Mouse (Mus musculus): Measurements from ENCODE around the gene Gm10974.

The Gm10974 gene

GRCm38 (mm10) chr7:66365904-66366303 lies at the start of gene Gm10974:
TSS of gene Gm10974 (plus strand) at chr7:66365905.
- DNase-seq (ENCODE audit: low spot score) = peak; percentile 72

DNA sequence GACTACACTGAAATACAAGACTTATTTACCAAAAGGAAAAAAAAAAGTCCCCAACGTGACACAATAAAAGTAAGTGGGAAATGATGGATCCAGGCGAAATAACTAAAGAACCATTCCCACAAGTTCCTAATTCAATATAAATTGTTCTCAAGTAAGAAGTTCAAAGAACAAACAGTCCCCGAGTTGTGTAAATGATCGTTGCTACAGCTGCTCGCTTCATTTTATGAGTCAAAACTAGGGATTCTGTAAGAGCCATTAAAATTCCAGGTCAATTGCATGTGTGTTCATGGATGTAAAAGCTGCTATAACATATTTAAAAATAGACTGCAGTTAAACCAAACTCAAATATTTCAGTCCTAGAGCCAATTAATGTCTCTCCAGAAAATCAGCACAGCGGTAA lies 47.6 kb upstream of the Gm10974 start:
- DNase-seq (ENCODE audit: low spot score) = no peak

GRCm38 (mm10) chr7:66320996-66321395 lies 44.7 kb upstream of the Gm10974 start:
- no peak for DNase-seq (ENCODE audit: low spot score)

- peak; percentile 32 for DNase-seq (ENCODE audit: low spot score)
Observed at GRCm38 (mm10) chr7:66323252-66324015, 42.3 kb upstream of the Gm10974 start.

- peak; percentile 61 for DNase-seq (ENCODE audit: low spot score)
Observed at GRCm38 (mm10) chr7:66325419-66326053, 40.2 kb upstream of the Gm10974 start.

DNA sequence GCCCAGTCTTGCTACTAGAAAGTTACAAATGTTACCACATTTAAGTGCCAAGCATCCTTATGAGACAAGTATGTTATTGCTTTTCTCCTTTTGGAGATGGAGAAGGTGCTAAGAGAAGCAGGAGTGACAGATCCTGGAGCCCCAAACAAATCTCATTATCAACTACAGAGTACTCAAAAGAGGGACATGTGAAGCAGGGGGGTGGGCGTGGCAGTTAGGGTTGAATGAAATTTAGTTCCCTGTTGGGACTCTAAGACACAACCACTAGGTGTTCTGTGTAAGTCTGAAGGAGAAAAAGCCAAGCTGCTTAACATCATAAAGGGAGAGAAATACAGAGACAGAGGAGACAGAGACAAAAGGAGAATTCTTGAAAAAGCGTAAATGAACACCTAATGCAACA lies 38.2 kb upstream of the Gm10974 start:
- no peak for DNase-seq (ENCODE audit: low spot score)

DNA sequence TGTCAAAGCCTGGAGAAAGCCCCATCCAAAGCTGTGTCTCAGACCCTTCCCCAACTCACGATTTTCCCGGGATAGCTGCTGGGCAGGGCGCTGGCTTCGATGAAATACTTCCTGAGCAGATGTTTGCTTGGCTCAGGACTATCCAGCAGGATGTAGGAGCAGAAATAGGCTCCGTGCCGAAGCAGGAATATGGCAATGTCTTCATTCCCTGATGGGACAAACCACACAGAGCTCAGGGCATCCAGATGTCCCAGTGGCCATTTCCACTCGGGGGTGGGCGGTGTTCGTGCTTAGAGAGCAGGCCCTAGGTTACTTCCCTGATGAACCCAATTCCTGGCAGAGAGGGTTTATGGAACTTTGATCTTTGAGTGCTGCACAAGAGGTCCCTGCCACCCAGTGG lies 35.1 kb upstream of the Gm10974 start:
- DNase-seq (ENCODE audit: low spot score) = no peak

DNA sequence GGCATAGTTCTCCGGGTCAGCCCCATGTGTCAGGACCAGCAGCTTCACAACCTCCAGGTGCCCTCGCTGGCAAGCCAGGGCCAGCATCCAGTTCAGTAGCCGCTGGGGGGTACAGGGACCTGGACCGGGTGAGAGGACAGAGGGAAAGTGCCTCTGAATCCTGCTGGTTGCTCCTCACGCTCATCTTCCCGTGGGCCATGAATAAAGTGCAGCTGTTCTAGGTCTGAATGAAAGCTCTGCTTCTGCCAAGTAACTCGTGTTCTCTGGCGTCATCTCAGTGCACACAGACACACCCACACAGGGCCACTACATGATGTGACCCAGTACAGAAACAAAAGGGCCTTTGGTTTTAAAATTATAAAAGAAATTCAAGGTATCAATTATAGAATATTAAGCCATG lies 33.4 kb upstream of the Gm10974 start:
- peak; percentile 21 for DNase-seq (ENCODE audit: low spot score)

DNA sequence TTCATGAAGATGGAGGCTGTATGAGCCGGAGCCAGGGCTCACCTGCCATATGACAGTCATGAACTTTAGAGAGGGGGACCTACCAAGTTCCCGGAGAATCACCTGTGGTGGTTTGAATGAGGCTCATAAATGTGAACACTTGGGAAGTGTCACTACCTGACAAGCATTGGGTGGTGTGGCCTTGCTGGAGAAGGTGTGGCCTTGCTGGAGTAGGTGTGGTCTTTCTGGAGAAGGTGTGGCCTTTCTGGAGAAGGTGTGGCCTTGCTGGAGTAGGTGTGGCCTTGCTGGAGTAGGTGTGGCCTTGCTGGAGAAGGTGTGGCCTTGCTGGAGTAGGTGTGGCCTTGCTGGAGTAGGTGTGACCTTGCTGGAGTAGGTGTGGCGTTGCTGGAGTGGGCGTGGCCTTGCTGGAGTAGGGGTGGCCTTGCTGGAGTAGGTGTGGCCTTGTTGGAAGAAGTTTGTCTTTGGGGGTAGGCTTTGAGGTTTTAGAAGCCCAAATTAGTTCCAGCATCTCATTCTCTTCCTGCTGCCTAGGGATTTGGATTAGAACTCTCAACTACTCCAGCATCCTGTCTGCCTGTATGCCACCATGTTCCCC lies 31.7 kb upstream of the Gm10974 start:
- DNase-seq (ENCODE audit: low spot score) = no peak

DNA sequence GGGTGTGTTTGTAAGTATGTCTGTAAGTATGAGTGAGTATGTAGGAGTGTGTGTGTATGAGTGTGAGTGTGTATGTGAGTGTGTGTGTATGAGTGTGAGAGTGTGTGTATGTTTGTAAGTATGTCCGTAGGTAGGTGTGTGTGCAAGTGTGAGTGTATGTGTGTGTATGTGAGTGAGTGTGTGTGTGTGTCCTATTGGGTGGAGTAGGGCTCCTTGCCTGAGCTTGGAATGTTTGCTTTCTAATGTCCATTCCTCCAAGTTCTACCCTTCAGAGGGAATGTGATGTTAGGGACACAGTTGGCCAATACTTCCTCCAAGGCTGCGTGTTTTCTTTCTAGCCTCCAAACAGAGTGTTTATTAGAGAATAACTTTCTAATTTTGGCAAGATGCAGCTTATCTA lies 28.8 kb upstream of the Gm10974 start:
- DNase-seq (ENCODE audit: low spot score) = peak; percentile 29

DNA sequence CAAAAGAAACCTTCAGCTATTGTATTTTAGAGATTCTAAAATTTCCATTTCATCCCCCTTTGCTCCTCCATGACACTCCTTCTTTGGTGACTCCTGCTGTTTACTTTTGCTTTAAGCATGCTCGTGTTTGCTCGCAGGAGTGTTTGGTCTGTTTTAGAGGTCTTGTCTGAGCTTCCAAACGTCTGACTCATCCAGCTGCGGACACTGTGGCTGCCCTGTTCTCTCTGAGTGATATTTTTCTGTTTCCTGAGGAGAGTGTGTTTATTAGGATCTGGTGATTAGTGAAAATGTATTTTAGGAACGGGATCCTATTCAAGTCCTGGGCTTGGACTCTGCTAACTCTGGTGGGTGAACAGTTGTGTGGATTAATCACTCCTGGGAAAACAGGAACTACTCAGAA lies 26.1 kb upstream of the Gm10974 start:
- peak; percentile 78 for DNase-seq (ENCODE audit: low spot score)

DNA sequence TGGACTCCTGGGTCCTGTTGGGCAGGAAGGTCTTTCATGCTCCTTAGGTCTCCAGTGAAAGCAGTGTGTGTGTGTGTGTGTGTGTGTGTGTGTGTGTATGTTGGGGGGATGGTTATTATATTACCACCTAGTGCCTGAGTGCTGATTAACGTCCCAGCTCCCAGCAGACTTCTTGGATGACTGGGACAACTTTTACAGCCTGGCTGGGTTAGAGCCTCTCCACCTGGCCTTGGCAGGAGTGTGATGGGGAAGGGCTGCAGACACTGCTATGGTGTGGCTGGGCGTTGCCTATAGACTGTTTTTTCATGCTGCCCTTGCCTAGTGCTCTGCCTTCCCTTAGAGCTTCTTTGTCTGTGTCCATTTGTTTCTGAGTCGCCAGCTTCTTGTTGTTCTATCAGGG lies 25.7 kb upstream of the Gm10974 start:
- no peak for DNase-seq (ENCODE audit: low spot score)

DNA sequence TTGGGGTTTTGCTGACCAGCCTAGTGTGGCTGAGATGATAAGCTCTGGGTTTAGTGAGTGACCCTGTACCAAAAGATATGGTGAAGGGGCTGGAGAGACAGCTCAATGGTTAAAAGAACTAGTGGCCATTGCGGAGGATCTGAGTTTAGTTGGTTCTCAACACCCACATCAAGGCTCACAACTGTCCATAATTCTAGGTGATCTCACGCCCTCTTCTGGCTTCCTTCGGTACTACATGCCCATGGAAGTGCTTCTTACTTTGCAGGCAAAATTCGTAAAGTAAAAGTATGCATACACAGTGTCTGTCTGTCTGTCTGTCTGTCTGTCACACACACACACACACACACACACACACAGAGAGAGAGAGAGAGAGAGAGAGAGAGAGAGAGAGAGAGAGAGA lies 23.4 kb upstream of the Gm10974 start:
- DNase-seq (ENCODE audit: low spot score) = peak; percentile 80

DNA sequence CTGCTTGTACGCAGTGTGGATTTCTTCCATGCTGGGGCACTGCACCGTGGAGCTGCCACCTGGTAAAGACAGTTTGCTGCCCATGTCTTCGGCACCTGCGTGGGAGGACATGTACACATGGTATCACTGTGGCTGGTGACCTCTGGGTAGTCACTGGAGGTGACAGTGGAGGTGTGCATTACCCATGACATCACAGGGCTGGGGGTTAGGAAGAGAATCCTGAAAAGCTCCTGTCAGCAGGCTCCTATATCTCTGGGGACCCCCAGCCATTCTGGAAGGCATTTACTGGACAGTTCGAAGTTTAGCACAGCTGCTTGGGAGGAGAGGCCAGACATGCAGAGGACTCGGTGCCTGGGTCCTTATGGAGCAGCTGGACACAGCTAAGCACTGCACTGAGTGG lies 22.9 kb upstream of the Gm10974 start:
- DNase-seq (ENCODE audit: low spot score) = no peak

DNA sequence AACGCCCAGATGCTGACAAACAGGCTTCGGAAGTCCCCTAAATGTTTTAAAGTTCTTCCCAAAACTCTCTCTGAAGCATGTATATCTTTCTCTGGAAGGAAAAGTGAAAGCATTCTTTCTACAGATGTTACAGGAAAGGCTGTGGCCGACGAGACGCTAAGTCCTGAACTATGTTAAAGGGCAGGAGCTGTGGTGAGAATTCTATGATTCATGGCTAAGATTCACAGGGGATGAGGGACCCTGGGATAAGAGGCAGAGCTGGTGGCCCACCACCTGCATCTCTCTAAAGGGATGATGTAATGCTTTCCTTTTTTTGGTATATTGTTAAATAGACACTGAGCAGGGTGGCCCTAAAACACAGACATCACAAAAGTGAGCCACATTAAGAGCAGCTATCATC lies 22.4 kb upstream of the Gm10974 start:
- DNase-seq (ENCODE audit: low spot score) = no peak

GRCm38 (mm10) chr7:66346959-66347663 lies 18.6 kb upstream of the Gm10974 start:
- DNase-seq (ENCODE audit: low spot score) = no peak

GRCm38 (mm10) chr7:66348588-66348987 lies 17.1 kb upstream of the Gm10974 start:
- no peak for DNase-seq (ENCODE audit: low spot score)

DNA sequence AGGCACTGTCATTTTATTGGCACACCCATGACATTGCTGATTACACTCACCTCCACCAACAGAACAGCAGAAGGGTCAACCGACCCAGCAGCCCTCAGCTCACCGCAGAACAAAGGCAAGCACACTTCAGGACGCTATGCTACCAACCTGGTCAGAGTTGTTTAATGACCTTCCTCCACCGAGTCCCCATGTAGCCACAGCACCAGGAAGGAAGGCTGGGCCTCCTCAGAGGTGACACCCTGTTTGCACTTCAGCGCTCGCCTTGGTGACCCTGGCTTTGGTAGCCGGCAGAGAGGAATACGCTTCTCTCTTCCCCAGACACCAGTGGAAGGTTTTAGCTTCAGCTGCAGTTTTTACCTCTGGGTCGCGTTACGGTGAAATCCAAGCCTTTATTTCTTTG lies 16.0 kb upstream of the Gm10974 start:
- peak; percentile 23 for DNase-seq (ENCODE audit: low spot score)

GRCm38 (mm10) chr7:66351074-66351473 lies 14.6 kb upstream of the Gm10974 start:
- DNase-seq (ENCODE audit: low spot score) = no peak

GRCm38 (mm10) chr7:66354911-66355310 lies 10.8 kb upstream of the Gm10974 start:
- no peak for DNase-seq (ENCODE audit: low spot score)

GRCm38 (mm10) chr7:66355791-66356522 lies 9.7 kb upstream of the Gm10974 start:
- no peak for DNase-seq (ENCODE audit: low spot score)

- DNase-seq (ENCODE audit: low spot score) = no peak
Observed at GRCm38 (mm10) chr7:66358461-66358860, 7.2 kb upstream of the Gm10974 start.

All from lung, postnatal 25 days (tissue).